Mouse (Mus musculus) midbrain, embryonic 13.5 days (tissue): ENCODE data around the gene Tspan32. TPM values are rescaled to one million over a fixed set of nuclear protein-coding genes. Genes with fewer than 3 reads are reported as not detected.

ENCODE experiments used
- ATAC-seq: fragments of 200-750 bp; cut with Nextera tagmentation; 2 replicates; pipeline ENCODE4 v1.8.0; 2017; ENCODE audit warnings: mild to moderate bottlenecking, moderate TSS enrichment, moderate library complexity
- H3K27ac ChIP-seq: fragments of 300-500 bp; sonication (generic); 2 replicates; pipeline ENCODE4 v1.5.1; 2015; ENCODE audit warnings: inconsistent platforms, mild to moderate bottlenecking, moderate library complexity
- H3K27me3 ChIP-seq: fragments of 300-500 bp; sonication (generic); 2 replicates; pipeline ENCODE4 v1.6.1; 2015; ENCODE audit warnings: mild to moderate bottlenecking, inconsistent platforms
- H3K36me3 ChIP-seq: fragments of 300-500 bp; sonication (generic); 2 replicates; pipeline ENCODE4 v1.6.1; 2015; ENCODE audit warnings: mild to moderate bottlenecking, inconsistent platforms
- H3K4me1 ChIP-seq: fragments of 300-500 bp; sonication (generic); replicated peaks from 2 replicates; pipeline ENCODE4 v1.6.1; 2015; ENCODE audit warnings: inconsistent platforms
- H3K4me2 ChIP-seq: fragments of 300-500 bp; sonication (generic); replicated peaks from 2 replicates; pipeline ENCODE4 v1.6.1; 2015; ENCODE audit warnings: moderate library complexity, mild to moderate bottlenecking, inconsistent platforms
- H3K4me3 ChIP-seq: fragments of 300-500 bp; sonication (generic); replicated peaks from 2 replicates; pipeline ENCODE4 v1.5.1; 2015; ENCODE audit warnings: mild to moderate bottlenecking, inconsistent platforms
- H3K9ac ChIP-seq: fragments of 300-500 bp; sonication (generic); replicated peaks from 2 replicates; pipeline ENCODE4 v1.6.1; 2015; ENCODE audit warnings: mild to moderate bottlenecking, inconsistent platforms
- H3K9me3 ChIP-seq: fragments of 300-500 bp; sonication (generic); 2 replicates; pipeline ENCODE4 v1.6.1; 2016; ENCODE audit warnings: mild to moderate bottlenecking, inconsistent platforms
- WGBS: fragments of 180-500 bp; shearing (Covaris S2); methylation state at CpG from one replicate; pipeline ENCODE4 v1.1.7; 2015; 5-methylcytosine and 5-hydroxymethylcytosine counted together
- polyA plus RNA-seq: library from polyadenylated mRNA; unstranded; fragments of >200 nt; fragmentation: Nextera tagmentation; extraction: Ambion mirVana; gene quantifications from 2 replicates; pipeline ENCODE4 v1.2.1, GENCODE M21; 2015

Gene Tspan32
- polyA plus RNA-seq, 1 experiment from 2014 or later: 0.50 TPM

- Histone ChIP-seq H3K4me1 (no peaks in the 10 kb centered on the region), H3K9ac (no peak overlapping the region), H3K27ac (no peak overlapping the region), H3K4me3 (no peak overlapping the region), H3K36me3 (peaks cover 5% of the 10 kb centered on the region), H3K27me3 (no peaks in the 10 kb centered on the region), H3K9me3 (no peaks in the 10 kb centered on the region), H3K4me2 (no peak overlapping the region)
- 94% methylated on average over 2 of the region's 2 CpGs for WGBS
- ATAC-seq: no peak
Measured at GRCm38 (mm10) chr7:143023499-143023898, 18.7 kb downstream of the Tspan32 start.

- H3K9me3 ChIP-seq: no peaks in the 10 kb centered on the region
- H3K27ac ChIP-seq: no peak overlapping the region
- H3K4me3 ChIP-seq: no peak overlapping the region
- H3K9ac ChIP-seq: no peak overlapping the region
- no peaks in the 10 kb centered on the region for H3K27me3 ChIP-seq
- no peaks in the 10 kb centered on the region for H3K4me1 ChIP-seq
- H3K36me3 ChIP-seq: peaks cover 5% of the 10 kb centered on the region
- no peak overlapping the region for H3K4me2 ChIP-seq
- no peak for ATAC-seq
- 93% methylated on average over 1 of the region's 1 CpGs for WGBS
Measured at GRCm38 (mm10) chr7:143024293-143024692, 19.4 kb downstream of the Tspan32 start.

GRCm38 (mm10) chr7:143025496-143025895 lies 20.6 kb downstream of the Tspan32 start:
- H3K4me2 ChIP-seq: no peak overlapping the region
- 90% methylated on average over 3 of the region's 3 CpGs for WGBS
- H3K4me1 ChIP-seq: no peaks in the 10 kb centered on the region
- no peaks in the 10 kb centered on the region for H3K27me3 ChIP-seq
- H3K4me3 ChIP-seq: no peak overlapping the region
- no peak for ATAC-seq
- H3K27ac ChIP-seq: no peak overlapping the region
- H3K9me3 ChIP-seq: no peaks in the 10 kb centered on the region
- H3K9ac ChIP-seq: no peak overlapping the region
- H3K36me3 ChIP-seq: peaks cover 5% of the 10 kb centered on the region

- Histone ChIP-seq H3K4me1 (no peaks in the 10 kb centered on the region), H3K4me3 (no peak overlapping the region), H3K36me3 (peaks cover 5% of the 10 kb centered on the region), H3K9me3 (no peaks in the 10 kb centered on the region), H3K27me3 (no peaks in the 10 kb centered on the region), H3K27ac (no peak overlapping the region), H3K4me2 (no peak overlapping the region), H3K9ac (no peak overlapping the region)
- 93% methylated on average over 4 of the region's 4 CpGs for WGBS
- no peak for ATAC-seq
Measured at GRCm38 (mm10) chr7:143027196-143027595, 22.4 kb downstream of the Tspan32 start.

- Histone ChIP-seq H3K4me3 (no peak overlapping the region), H3K4me1 (no peaks in the 10 kb centered on the region), H3K9me3 (no peaks in the 10 kb centered on the region), H3K27ac (no peak overlapping the region), H3K36me3 (peaks cover 7% of the 10 kb centered on the region; the same call in 1 of the 2 replicates), H3K4me2 (no peak overlapping the region), H3K9ac (no peak overlapping the region), H3K27me3 (no peaks in the 10 kb centered on the region)
- WGBS: 97% methylated on average over 1 of the region's 1 CpGs
- ATAC-seq: no peak
Measured at GRCm38 (mm10) chr7:143031816-143032215, 27.0 kb downstream of the Tspan32 start.

- no peak for ATAC-seq
- no peak overlapping the region for H3K4me3 ChIP-seq
- WGBS: 93% methylated on average over 4 of the region's 4 CpGs
- H3K27ac ChIP-seq: no peak overlapping the region
- no peak overlapping the region for H3K9ac ChIP-seq
- H3K4me1 ChIP-seq: no peaks in the 10 kb centered on the region
- H3K36me3 ChIP-seq: peaks cover 11% of the 10 kb centered on the region; the same call in 1 of the 2 replicates
- no peak overlapping the region for H3K4me2 ChIP-seq
- no peaks in the 10 kb centered on the region for H3K9me3 ChIP-seq
- H3K27me3 ChIP-seq: no peaks in the 10 kb centered on the region
Measured at GRCm38 (mm10) chr7:143033581-143033980, 28.7 kb downstream of the Tspan32 start.

GRCm38 (mm10) chr7:143034112-143034511 lies 29.3 kb downstream of the Tspan32 start:
- Histone ChIP-seq H3K36me3 (peaks cover 11% of the 10 kb centered on the region; the same call in 1 of the 2 replicates), H3K4me3 (no peak overlapping the region), H3K27ac (no peak overlapping the region), H3K27me3 (no peaks in the 10 kb centered on the region), H3K4me1 (no peaks in the 10 kb centered on the region), H3K9me3 (no peaks in the 10 kb centered on the region), H3K4me2 (no peak overlapping the region), H3K9ac (no peak overlapping the region)
- ATAC-seq: no peak
- WGBS: 95% methylated on average over 2 of the region's 2 CpGs

- Histone ChIP-seq H3K4me1 (no peaks in the 10 kb centered on the region), H3K9ac (no peak overlapping the region), H3K27me3 (no peaks in the 10 kb centered on the region), H3K9me3 (no peaks in the 10 kb centered on the region), H3K4me2 (no peak overlapping the region), H3K27ac (no peak overlapping the region), H3K36me3 (peaks cover 11% of the 10 kb centered on the region; the same call in 1 of the 2 replicates), H3K4me3 (no peak overlapping the region)
- WGBS: 94% methylated on average over 8 of the region's 8 CpGs
- no peak for ATAC-seq
Measured at GRCm38 (mm10) chr7:143034519-143035450, 29.9 kb downstream of the Tspan32 start.

GRCm38 (mm10) chr7:143036787-143037186 lies 31.9 kb downstream of the Tspan32 start:
- Histone ChIP-seq H3K4me2 (no peak overlapping the region), H3K27ac (no peak overlapping the region), H3K4me1 (no peaks in the 10 kb centered on the region), H3K9me3 (no peaks in the 10 kb centered on the region), H3K9ac (no peak overlapping the region), H3K4me3 (no peak overlapping the region), H3K36me3 (peaks cover 11% of the 10 kb centered on the region; the same call in 1 of the 2 replicates), H3K27me3 (no peaks in the 10 kb centered on the region)
- ATAC-seq: no peak
- WGBS: 76% methylated on average over 3 of the region's 3 CpGs

- no peak for ATAC-seq
- no peak overlapping the region for H3K4me3 ChIP-seq
Measured at GRCm38 (mm10) chr7:143037306-143037705, 32.5 kb downstream of the Tspan32 start.

GRCm38 (mm10) chr7:143038174-143038931 lies 33.5 kb downstream of the Tspan32 start:
- no peak overlapping the region for H3K9ac ChIP-seq
- no peaks in the 10 kb centered on the region for H3K4me1 ChIP-seq
- peaks cover 11% of the 10 kb centered on the region; the same call in 1 of the 2 replicates for H3K36me3 ChIP-seq
- H3K27me3 ChIP-seq: no peaks in the 10 kb centered on the region
- ATAC-seq: no peak
- H3K9me3 ChIP-seq: no peaks in the 10 kb centered on the region
- no peak overlapping the region for H3K4me3 ChIP-seq
- no peak overlapping the region for H3K4me2 ChIP-seq
- WGBS: 89% methylated on average over 3 of the region's 3 CpGs
- no peak overlapping the region for H3K27ac ChIP-seq

More at GRCm38 (mm10) chr7:143037306-143037705, 32.5 kb downstream of the Tspan32 start:
- no peaks in the 10 kb centered on the region for H3K9me3 ChIP-seq
- no peaks in the 10 kb centered on the region for H3K27me3 ChIP-seq
- H3K36me3 ChIP-seq: peaks cover 11% of the 10 kb centered on the region; the same call in 1 of the 2 replicates
- H3K4me2 ChIP-seq: no peak overlapping the region
- H3K4me1 ChIP-seq: no peaks in the 10 kb centered on the region
- H3K9ac ChIP-seq: no peak overlapping the region
- H3K27ac ChIP-seq: no peak overlapping the region
- 96% methylated on average over 4 of the region's 4 CpGs for WGBS

GRCm38 (mm10) chr7:143040561-143040960 lies 35.7 kb downstream of the Tspan32 start:
- Histone ChIP-seq H3K27me3 (no peaks in the 10 kb centered on the region), H3K36me3 (0 out of 2 replicates have a peak, but pooled peaks cover 4% of the 10 kb centered on the region), H3K4me2 (no peak overlapping the region), H3K4me3 (no peak overlapping the region), H3K9me3 (no peaks in the 10 kb centered on the region), H3K4me1 (no peaks in the 10 kb centered on the region), H3K27ac (no peak overlapping the region), H3K9ac (no peak overlapping the region)
- no peak for ATAC-seq
- 87% methylated on average over 3 of the region's 3 CpGs for WGBS
